21 mouse cellular contexts compared by ENCODE assay signal in genomic region chr19:20555365-20555764, GRCm38 (mm10).
DNase-seq lines count a peak whose midpoint lies in the region; ATAC-seq and TF ChIP-seq lines count a peak whose summit lies in the region.
"Had no signal": no experiment of that assay in that cellular context is flagged by ENCODE, and none has a peak within 500 bp of the region (broad histone marks: within the 10 kb centered on the region; RNA-seq: fewer than 3 reads in every experiment).

No protein-coding gene starts in this region.

- no peaks in the 10 kb centered on the region for H3K9me3 ChIP-seq in intestine, embryonic 16.5 days (ENCODE audit: control insufficient read depth, low read length)
- H3K9me3 ChIP-seq in intestine, postnatal 0 days (ENCODE audit: control insufficient read depth) = no peaks in the 10 kb centered on the region
- H3K9me3 ChIP-seq in liver, embryonic 11.5 days (ENCODE audit: control insufficient read depth, low read length) = no peaks in the 10 kb centered on the region
- H3K9me3 ChIP-seq: G1E had no signal

- 52% methylated on average over 1 of the region's 1 CpGs for WGBS in intestine, embryonic 16.5 days
- 33% methylated on average over 1 of the region's 1 CpGs for WGBS in intestine, postnatal 0 days
- WGBS in liver, adult 2 months = 11% methylated on average over 1 of the region's 1 CpGs
- WGBS in liver, embryonic 11.5 days = 72% methylated on average over 1 of the region's 1 CpGs

- no peaks in the 10 kb centered on the region for H3K79me2 ChIP-seq in liver, adult 2 months (ENCODE audit: control insufficient read depth, insufficient read depth, low read length)

- TF ChIP-seq POLR2A in liver, adult 2 months (IDR thresholded peaks at IDR 0.05; ENCODE audit: extremely low read depth, insufficient read depth, low read length) = no peak

- no peak overlapping the region for H3K4me3 ChIP-seq in intestine, embryonic 16.5 days (ENCODE audit: low read length)
- no peak overlapping the region for H3K4me3 ChIP-seq in intestine, postnatal 0 days (ENCODE audit: low read depth, low read length)
- no peak overlapping the region for H3K4me3 ChIP-seq in liver, adult 2 months (ENCODE audit: insufficient read depth, low read depth, low read length)
- no peak overlapping the region for H3K4me3 ChIP-seq in liver, embryonic 11.5 days (ENCODE audit: low read depth, low read length)

- no peak overlapping the region for H3K27ac ChIP-seq in intestine, embryonic 16.5 days (ENCODE audit: low read length)
- H3K27ac ChIP-seq in intestine, postnatal 0 days (ENCODE audit: low read depth, low read length) = no peak overlapping the region
- H3K27ac ChIP-seq in liver, adult 2 months (replicated peaks; ENCODE audit: insufficient read depth, low read depth, low read length) = no peak overlapping the region; the same call in 1 of the 2 replicates
- H3K27ac ChIP-seq in liver, embryonic 11.5 days (ENCODE audit: low read depth, low read length) = no peak overlapping the region

- H3K27me3 ChIP-seq in intestine, embryonic 16.5 days (replicated peaks; ENCODE audit: control insufficient read depth, insufficient read depth, low read length) = no peaks in the 10 kb centered on the region
- H3K27me3 ChIP-seq in intestine, postnatal 0 days (replicated peaks; ENCODE audit: control insufficient read depth, insufficient read depth, low read length) = no peaks in the 10 kb centered on the region
- no peaks in the 10 kb centered on the region for H3K27me3 ChIP-seq in liver, adult 2 months (ENCODE audit: control insufficient read depth, insufficient read depth, low read length)
- no peaks in the 10 kb centered on the region for H3K27me3 ChIP-seq in liver, embryonic 11.5 days (replicated peaks; ENCODE audit: control insufficient read depth, insufficient read depth, low read length)
- H3K27me3 ChIP-seq: CH12.LX, Patski had no signal

- peaks cover 9% of the 10 kb centered on the region for H3K4me1 ChIP-seq in intestine, embryonic 16.5 days (ENCODE audit: control insufficient read depth, insufficient read depth, low read length)
- H3K4me1 ChIP-seq in intestine, postnatal 0 days (replicated peaks; ENCODE audit: control insufficient read depth, insufficient read depth, low read length) = peaks cover 3% of the 10 kb centered on the region; the same call in 1 of the 2 replicates
- H3K4me1 ChIP-seq in liver, adult 2 months (ENCODE audit: control insufficient read depth, insufficient read depth, low read length) = peaks cover 6% of the 10 kb centered on the region
- H3K4me1 ChIP-seq in liver, embryonic 11.5 days (replicated peaks; ENCODE audit: control insufficient read depth, insufficient read depth, low read length) = no peaks in the 10 kb centered on the region

- no peak for TF ChIP-seq CTCF in intestine, postnatal 0 days (IDR thresholded peaks at IDR 0.05; ENCODE audit: low read depth)
- TF ChIP-seq CTCF in liver, adult 2 months (IDR thresholded peaks at IDR 0.05; ENCODE audit: low read depth, low read length) = no peak

- H3K9ac ChIP-seq in intestine, embryonic 16.5 days (ENCODE audit: low read depth, low read length) = no peak overlapping the region
- no peak overlapping the region for H3K9ac ChIP-seq in intestine, postnatal 0 days (ENCODE audit: low read depth, low read length)
- no peak overlapping the region for H3K9ac ChIP-seq in liver, adult 2 months (ENCODE audit: low read depth, low read length)
- H3K9ac ChIP-seq in liver, embryonic 11.5 days (ENCODE audit: low read depth, low read length) = no peak overlapping the region

- peak; percentile 11 for DNase-seq in kidney, adult 9 months
- DNase-seq in kidney, postnatal 36 days = no peak
- DNase-seq in liver, adult 2 months (ENCODE audit: extremely low read depth, low read depth, low spot score) = peak; percentile 96
- DNase-seq in liver, embryonic 11.5 days (ENCODE audit: low spot score) = no peak
- DNase-seq: adrenal gland, adult 2 months; adrenal gland, adult 8-10 months; adrenal gland, postnatal 10 days; adrenal gland, postnatal 14 days; adrenal gland, postnatal 25 days; adrenal gland, postnatal 36 days; B cell, adult 2 months; cerebellum, adult 11 months; cerebellum, adult 11-12 months; cerebellum, adult 18-20 months had no signal

- no peak overlapping the region for H3K4me2 ChIP-seq in intestine, embryonic 16.5 days (ENCODE audit: low read depth, low read length)
- no peak overlapping the region for H3K4me2 ChIP-seq in intestine, postnatal 0 days (replicated peaks; ENCODE audit: low read depth)
- H3K4me2 ChIP-seq in liver, embryonic 11.5 days = no peak overlapping the region

- ATAC-seq in intestine, embryonic 16.5 days = 0 out of 2 replicates have a peak, but pooled peaks have one; percentile 17
- ATAC-seq in intestine, postnatal 0 days = no peak
- no peak for ATAC-seq in liver, embryonic 11.5 days (replicated peaks; ENCODE audit: low FRiP score)
- ATAC-seq: activated CD4-positive, CD25-positive, alpha-beta regulatory T cell, adult 4 months; CD4-positive, CD25-positive, alpha-beta regulatory T cell, adult 4 months; Patski had no signal

- H3K36me3 ChIP-seq in intestine, embryonic 16.5 days (ENCODE audit: control insufficient read depth, insufficient read depth, low read length) = no peaks in the 10 kb centered on the region
- H3K36me3 ChIP-seq in intestine, postnatal 0 days (ENCODE audit: control insufficient read depth, insufficient read depth) = no peaks in the 10 kb centered on the region
- no peaks in the 10 kb centered on the region for H3K36me3 ChIP-seq in liver, adult 2 months (ENCODE audit: control insufficient read depth, insufficient read depth, low read length)
- no peaks in the 10 kb centered on the region for H3K36me3 ChIP-seq in liver, embryonic 11.5 days (ENCODE audit: control insufficient read depth, insufficient read depth, low read length)
- H3K36me3 ChIP-seq: G1E had no signal

Comparison
In these comparisons a context has a peak if more than half of its experiments do, and no peak if none do; other contexts are left out.
1. DNase-seq: peak in kidney, adult 9 months (single experiment) and liver, adult 2 months (single experiment); none in kidney, postnatal 36 days (0 of 2) and liver, embryonic 11.5 days (single experiment).